ENCODE assay signal across 8 mouse cellular contexts in the genomic region with DNA sequence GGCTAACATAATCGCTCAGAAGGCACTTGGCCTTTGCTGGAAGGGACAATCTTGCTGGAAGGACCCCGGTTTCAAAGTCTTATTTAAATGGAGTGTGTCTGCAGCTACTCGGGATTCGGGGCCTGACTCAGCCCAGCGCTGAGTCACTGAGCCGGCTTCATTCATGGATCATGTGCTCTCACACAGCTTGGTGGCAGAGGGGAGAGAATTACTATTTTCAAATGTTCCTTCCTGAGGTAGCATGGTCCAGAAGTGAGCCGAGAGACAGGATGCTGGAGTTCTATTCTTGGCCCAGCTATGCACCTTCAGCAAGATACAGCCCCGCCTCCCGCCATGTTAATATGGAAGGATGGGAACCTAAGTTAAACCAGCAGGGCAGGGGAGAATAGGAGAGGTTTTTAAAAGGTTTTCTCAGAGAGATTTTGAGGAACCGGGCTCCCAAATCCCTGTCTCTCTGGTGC. TPM values are rescaled to one million over a fixed set of nuclear protein-coding genes. Genes with fewer than 3 reads are reported as not detected.
DNase-seq lines count a peak whose midpoint lies in the region; ATAC-seq lines count a peak whose summit lies in the region.
"Had no signal": no experiment of that assay in that cellular context is flagged by ENCODE, and none has a peak within 500 bp of the region (broad histone marks: within the 10 kb centered on the region; RNA-seq: fewer than 3 reads in every experiment).

No protein-coding gene starts in this region.

- H3K9ac ChIP-seq in forebrain, embryonic 11.5 days (ENCODE audit: low read length): no peak overlapping the region; the same call in 1 of the 2 replicates
- H3K9ac ChIP-seq: limb, embryonic 13.5 days had no signal

- ATAC-seq in cerebellum, adult (ENCODE audit: insufficient number of reproducible peaks, low FRiP score, low TSS enrichment): peak; percentile 18; the same call in 1 of the 2 replicates
- no peak for ATAC-seq in forebrain, embryonic 11.5 days (replicated peaks; ENCODE audit: low FRiP score)

- no peak overlapping the region for H3K4me2 ChIP-seq in forebrain, embryonic 11.5 days (ENCODE audit: low read depth, low read length, severe bottlenecking)
- H3K4me2 ChIP-seq: limb, embryonic 13.5 days had no signal

- peaks cover 14% of the 10 kb centered on the region for H3K4me1 ChIP-seq in forebrain, embryonic 11.5 days (replicated peaks; ENCODE audit: control insufficient read depth, insufficient read depth, low read length)

- 52% methylated on average over 10 of the region's 10 CpGs for WGBS in forebrain, embryonic 11.5 days

- H3K27me3 ChIP-seq in forebrain, embryonic 11.5 days (ENCODE audit: control insufficient read depth, insufficient read depth, low read length): no peaks in the 10 kb centered on the region
- H3K27me3 ChIP-seq: limb, embryonic 13.5 days had no signal

- peak overlapping the region; percentile 71; the same call in 1 of the 2 replicates for H3K27ac ChIP-seq in forebrain, embryonic 11.5 days (ENCODE audit: low read depth, low read length)
- H3K27ac ChIP-seq: limb, embryonic 13.5 days had no signal

- H3K4me3 ChIP-seq in forebrain, embryonic 11.5 days (ENCODE audit: low read depth, low read length): no peak overlapping the region
- H3K4me3 ChIP-seq: limb, embryonic 13.5 days had no signal

- no peaks in the 10 kb centered on the region for H3K9me3 ChIP-seq in forebrain, embryonic 11.5 days (ENCODE audit: control insufficient read depth, low read length)
- H3K9me3 ChIP-seq: limb, embryonic 13.5 days had no signal

- H3K36me3 ChIP-seq in forebrain, embryonic 11.5 days (ENCODE audit: control insufficient read depth, insufficient read depth, low read length): no peaks in the 10 kb centered on the region
- H3K36me3 ChIP-seq: limb, embryonic 13.5 days had no signal

- DNase-seq in forebrain, embryonic 11.5 days (ENCODE audit: low spot score): no peak
- DNase-seq in layer of hippocampus, postnatal 36 days: peak; percentile 42 to 47
- DNase-seq in right cerebral cortex, adult 2 months (ENCODE audit: low spot score in 2 of 2): peak; percentile 75 to 86
- no peak for DNase-seq in lung, postnatal 10 days
- no peak for DNase-seq in spleen, postnatal 36 days (ENCODE audit: low spot score in 2 of 2)
- DNase-seq in heart, adult 11 months: no peak

RNA-seq across cellular contexts. Expression of a gene that starts 40.8 kb away (rescaled TPM):
- 13.9 and 14.1 TPM in 2 replicates for polyA plus RNA-seq in forebrain, embryonic 11.5 days (2014; fragmentation: Nextera tagmentation; extraction: Ambion mirVana)
- total RNA-seq in layer of hippocampus, postnatal 36 days (2021): 100 to 1,000 TPM; 223 to 249 TPM

Comparison
In these comparisons a context has a peak if more than half of its experiments do, and no peak if none do; other contexts are left out.
1. DNase-seq: peak in layer of hippocampus, postnatal 36 days (2 of 2) and right cerebral cortex, adult 2 months (2 of 2); none in forebrain, embryonic 11.5 days (single experiment), lung, postnatal 10 days (single experiment), spleen, postnatal 36 days (0 of 2) and heart, adult 11 months (single experiment).